Mouse (Mus musculus): ENCODE data around the gene Sppl2c.
A peak's percentile ranks its signal among the peaks of the same experiment; 100 is the strongest.

The Sppl2c gene

DNA sequence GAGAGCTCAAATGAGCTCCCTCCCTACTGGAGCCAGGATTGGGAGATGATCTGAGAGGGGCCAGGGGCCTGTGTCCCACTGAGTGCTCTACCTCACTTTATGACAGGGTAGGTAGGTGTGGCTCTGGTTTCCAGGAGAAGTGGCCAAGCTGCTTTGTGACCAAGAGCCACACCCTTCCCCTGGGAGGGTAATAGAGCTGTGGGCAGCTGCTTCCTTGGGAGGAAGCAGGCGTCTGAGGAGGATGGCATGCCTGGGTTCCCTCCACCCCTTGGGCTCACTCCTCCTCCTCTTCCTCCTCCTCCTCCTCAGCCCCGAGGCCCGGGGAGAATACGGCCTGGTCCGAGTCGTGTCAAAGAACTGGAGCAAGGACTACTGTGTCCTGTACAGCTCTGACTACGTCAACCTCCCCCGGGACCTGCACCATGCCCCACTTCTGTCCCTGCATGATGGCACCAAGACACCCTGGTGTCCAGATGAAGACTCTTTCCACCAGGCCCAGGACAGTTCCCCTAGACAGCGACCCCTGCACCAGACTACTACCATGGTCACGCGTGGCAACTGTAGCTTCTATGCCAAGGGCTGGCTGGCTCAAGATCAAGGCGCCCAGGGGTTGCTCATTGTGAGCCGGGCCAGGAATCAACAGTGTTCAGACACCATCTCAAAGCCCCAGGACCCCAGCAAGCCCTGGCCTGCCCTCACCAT lies at the start of gene Sppl2c:
TSS of gene Sppl2c (plus strand) at position 193 of the 702 bp plus-strand sequence.
- no peak for DNase-seq (ENCODE audit: low read depth, low spot score)

DNA sequence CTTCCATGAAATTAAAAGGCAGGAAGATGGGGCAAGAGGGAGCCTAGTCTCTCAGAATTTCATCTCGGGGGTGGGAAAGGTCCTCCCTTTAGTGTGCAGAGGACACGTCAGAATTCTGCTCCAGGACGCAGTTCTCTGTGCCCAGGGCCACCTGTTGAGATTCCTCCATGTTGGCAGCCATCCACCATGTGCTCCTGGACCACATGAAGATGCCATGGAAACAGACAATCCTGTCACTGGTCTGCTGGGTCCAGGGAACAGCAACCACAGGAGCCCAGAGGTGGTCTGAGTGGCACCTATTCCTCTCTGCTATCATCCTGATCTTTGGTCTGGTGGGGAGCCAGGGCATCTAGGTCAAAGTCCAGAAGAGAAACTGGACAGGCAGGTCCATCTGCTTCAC lies 47.2 kb upstream of the Sppl2c start:
- peak; percentile 53 for DNase-seq (ENCODE audit: low read depth, low spot score)

DNA sequence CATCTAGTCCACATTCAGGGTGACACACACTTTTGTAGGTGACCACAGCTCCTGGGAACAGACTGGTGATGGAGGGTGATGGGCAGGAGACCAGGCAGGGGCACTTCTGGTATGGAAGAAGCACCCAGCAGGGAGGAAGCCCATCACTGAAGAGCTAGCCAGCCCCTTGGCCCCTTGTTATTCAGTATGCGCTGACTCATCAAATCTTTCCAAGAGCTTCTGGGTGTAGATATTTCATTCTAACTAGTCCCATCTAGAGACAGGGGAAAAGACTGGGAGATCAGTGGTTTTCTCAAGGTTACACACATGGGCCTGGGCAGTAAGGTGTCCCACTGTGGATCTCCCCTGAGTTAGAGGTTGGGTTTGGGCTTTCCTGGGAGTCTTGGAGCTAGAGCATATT lies 41.2 kb upstream of the Sppl2c start:
- DNase-seq (ENCODE audit: low read depth, low spot score): no peak

DNA sequence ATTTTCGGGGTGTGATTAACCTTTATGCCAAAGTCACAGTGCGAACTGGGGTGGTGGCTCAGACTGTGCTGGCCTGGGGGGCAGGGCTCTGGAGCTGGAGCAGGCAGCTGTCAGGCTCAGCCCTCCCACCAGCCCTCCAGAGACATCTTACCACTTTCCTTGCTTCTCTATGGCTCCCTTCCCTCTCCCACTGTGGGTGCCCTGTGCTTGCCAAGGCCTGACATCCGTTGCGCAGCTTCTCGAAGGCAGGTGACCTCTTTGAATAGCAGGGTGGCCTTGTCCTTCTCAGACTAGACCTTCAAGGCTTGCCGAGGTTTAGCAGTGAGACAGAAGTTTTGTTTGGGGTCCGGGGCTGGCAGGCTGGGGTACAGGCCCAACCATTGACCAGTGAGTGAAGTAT lies 37.3 kb upstream of the Sppl2c start:
- DNase-seq (ENCODE audit: low read depth, low spot score): peak; percentile 63

DNA sequence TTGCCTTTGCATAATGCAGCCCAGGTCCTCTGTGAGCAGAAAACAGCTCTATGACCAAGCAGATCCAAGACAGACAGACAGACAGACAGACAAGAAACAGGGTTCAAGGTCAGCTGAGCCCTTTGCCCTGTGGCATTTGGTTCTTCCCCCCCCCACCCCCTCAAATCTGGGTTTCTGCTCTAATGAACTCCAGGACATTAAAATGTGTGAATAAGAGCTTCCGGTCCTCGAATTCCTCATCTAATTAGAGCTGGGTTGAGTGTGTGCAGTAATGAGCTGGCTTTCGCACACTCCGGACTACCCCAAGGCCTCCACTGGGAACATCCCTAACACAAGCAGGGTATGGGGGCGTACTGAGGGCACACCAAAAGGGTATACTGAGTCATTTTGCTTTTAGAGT lies 35.2 kb upstream of the Sppl2c start:
- peak; percentile 45 for DNase-seq (ENCODE audit: low read depth, low spot score)

DNA sequence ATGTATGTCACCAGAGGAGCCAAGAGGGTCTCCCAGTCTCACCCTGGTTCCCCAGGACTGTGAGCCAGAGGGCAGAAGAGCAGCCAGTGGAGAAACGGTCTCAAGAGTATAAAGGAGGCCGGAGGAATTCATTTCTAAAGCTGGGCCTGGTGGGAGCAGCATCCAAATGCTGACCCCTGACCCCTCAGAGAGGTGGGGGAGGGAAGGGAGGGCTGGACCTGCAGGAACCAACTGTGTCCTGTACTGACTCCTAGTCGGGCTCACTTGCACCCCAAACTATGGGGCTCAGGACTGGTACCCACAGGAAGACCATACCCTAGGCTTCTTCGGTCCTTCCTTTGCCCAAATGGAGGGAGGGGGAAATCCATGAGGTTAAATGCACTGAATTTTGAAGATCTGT lies 31.8 kb upstream of the Sppl2c start:
- no peak for DNase-seq (ENCODE audit: low read depth, low spot score)

DNA sequence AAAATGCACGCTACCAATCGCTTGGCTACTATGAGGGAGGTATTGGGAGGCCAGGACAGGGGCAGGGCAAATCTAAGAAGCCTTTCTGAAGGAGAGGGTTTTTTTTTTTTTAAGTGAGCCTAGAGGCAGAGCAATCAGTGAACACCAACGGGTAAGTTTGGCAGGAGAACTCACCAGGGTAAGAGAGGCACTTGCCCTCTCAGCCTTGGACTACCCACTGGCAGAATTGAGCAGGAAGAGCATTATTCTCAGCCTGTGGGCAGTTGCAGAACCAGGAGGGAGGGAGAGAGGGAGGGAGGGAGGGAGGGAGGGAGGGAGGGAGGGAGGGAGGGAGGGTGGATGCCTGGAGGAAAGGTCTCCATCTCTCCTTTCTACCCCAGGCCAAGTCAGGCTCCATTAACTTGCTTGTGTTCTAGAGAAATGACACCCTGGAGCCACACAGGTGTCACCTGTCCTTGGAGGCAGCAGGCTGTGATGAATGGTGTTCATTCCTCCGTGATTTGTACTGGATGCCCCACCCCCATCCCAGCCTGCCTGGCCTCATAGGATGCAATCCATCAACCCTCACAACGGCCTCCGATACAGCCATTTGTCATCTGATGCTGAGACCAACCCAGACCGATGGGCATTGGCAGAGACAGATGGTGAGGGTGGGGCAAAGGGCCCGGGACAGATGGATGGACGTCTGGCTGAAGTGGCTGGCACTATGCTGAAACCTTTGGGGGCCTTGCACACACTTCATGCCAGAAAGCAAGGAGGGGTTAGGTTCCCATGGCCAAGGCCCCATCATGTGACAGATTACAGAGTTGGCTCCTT lies 31.1 kb upstream of the Sppl2c start:
- DNase-seq (ENCODE audit: low read depth, low spot score): peak; percentile 99

DNA sequence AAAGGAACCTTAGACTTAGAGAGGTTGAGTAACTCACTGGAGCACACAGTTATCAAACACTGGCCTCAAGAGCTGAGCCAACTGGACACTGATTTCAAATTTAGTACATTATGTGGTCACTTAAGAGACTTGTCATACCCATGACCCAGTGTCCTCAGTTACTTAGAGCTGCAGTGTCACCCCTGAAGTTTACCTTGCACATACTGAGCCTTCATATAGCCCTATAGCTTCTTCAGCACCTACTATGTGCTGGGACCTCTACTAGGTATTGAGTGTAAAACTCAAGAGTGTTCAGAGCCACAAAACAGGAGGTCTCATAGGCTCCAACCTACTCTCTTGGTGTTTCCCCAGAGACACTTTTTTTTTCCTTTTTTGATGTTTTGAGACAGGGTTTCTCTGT lies 30.2 kb upstream of the Sppl2c start:
- no peak for DNase-seq (ENCODE audit: low read depth, low spot score)

DNA sequence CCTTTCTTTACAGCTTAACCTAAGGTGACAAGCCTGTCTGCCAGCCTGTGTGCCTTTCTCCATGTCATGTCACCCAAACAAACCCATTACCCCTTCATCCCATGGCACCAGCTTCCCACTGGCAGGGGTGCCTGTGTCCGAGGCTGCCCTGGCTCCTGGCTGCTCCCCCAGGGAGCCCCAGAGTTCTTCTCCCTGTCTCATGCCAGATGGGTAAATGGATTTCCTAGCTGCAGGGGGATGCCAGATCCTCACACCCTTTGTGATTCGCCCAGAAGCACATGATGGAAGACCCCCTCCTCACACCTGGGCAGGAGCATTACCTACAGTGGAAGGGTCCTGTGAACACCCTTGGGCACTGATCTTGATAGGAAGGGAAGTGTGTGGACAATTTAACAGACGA lies 29.7 kb upstream of the Sppl2c start:
- no peak for DNase-seq (ENCODE audit: low read depth, low spot score)

DNA sequence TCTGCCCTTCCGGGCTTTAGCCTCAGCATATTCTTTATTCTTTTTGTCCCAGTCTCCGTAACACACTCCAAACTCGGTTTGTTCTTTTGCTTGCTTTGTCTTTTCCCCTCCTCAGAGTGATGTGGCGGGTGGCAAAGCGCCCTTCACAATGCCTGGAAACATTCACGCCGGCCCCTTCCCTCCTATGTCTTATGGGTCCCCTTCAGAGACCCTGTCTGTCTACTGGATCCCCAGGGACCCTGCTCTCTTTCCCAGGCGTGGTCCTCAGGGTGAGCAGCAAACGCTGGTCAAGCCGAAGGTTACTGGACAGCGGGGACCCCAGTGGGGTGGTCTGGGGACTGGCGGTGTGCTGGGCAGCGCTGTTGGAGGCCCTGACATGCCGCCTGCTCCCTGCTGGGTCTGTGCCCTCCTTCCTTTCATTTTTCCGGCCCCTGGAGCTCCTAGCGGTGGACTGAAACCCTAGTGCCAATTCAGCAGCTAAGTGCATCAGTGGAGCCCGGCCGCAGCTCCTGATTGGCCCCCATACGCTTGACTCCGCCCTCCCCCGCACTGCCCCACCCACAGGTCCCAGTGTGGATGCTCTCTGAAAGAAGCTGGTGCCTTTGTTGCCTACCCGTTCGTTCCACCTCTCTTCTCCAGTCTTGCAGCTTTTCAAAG lies 28.4 kb upstream of the Sppl2c start:
- DNase-seq (ENCODE audit: low read depth, low spot score): peak; percentile 96

DNA sequence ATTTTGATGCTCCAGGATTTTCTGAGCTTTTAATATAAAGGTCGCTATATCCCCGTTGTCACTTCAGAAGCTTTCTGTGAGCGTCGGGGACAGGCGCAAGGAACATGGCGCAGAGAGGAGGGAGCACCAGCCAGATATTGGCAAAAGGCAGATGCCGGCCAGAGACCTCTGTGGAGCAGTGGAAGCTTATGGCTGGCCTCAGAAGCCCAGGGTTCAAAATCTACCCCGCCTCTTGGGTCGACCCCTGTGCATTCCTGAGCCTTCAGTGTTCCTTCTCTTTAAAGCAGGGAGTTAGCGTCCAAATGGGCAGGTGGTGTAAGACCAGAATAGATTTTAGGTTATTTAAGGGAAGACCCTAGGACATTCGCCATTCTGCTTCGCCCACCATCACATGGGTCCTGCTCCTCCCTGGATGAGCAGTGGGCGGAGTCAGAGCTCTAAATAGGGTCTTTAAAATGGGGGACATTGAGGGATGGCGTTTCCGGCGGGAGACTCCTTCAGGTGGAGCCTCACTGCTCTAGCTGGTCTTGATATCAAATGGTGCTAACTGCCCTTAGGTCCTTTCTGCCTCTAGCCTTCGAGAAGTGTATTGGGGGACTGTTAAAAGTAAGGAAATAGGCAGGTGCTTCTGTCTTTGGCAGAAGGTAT lies 27.7 kb upstream of the Sppl2c start:
- DNase-seq (ENCODE audit: low read depth, low spot score): no peak

DNA sequence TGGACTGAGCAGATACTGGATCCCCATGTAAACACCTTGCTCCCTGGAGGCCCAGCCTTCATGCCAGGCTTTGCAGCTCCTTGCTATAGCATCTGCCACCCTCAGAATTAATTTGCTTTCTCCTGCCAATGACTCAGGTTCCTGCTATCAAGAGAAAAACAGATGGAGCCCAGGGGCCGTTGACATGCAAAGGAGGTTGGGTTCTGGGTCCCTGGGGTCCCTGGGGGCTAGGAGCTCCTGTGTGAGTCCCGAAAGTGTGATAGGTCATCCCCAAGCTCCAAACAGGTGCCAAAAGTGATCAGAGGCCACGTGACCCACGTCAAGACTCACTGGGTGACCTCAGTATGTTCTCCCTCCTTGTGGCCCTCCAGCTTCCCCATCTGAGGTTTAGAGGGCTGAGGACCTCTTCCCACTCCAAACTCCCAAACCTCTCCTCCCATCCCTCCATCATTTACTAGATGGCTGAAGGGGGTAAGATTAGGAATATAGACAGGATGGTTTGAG lies 26.3 kb upstream of the Sppl2c start:
- no peak for DNase-seq (ENCODE audit: low read depth, low spot score)

DNA sequence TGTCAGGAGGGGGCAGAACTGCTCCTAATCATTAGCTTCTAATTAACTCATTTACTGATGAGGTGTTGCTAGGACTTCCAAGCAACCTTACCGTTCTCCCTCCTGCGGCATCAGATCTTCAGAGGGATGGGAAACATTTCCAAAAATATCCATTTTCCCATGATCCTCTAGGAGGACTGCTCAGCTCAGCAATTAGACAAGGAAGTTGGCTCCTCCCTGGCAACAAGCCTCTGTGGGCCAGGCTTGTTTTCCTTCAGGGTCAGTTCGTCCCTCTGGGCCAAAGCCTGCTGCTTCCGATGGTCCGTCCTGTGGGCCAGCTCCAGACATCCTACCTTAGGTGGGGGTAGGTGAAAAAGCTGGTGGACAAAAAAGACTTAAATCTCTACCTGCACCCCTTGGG lies 25.0 kb upstream of the Sppl2c start:
- DNase-seq (ENCODE audit: low read depth, low spot score): peak; percentile 79

DNA sequence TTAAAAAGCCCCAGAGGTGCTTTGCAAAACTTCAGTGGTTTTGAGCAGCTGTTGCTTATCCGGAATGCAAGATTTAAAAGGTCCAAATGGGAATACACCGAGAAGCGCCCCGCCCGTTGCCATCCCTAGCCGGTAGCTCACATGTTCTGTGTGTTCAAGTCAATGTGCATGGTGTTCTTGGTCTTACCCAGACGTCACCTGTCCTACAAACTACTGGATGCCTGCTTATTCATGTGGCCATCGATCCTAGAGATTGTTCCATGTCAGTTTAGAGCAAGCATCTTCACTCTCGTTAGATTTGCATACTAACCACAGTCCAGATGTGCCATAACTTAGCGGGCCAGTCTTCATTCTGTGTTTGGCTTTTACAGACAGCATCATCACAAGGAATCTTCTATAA lies 21.9 kb upstream of the Sppl2c start:
- DNase-seq (ENCODE audit: low read depth, low spot score): no peak

DNA sequence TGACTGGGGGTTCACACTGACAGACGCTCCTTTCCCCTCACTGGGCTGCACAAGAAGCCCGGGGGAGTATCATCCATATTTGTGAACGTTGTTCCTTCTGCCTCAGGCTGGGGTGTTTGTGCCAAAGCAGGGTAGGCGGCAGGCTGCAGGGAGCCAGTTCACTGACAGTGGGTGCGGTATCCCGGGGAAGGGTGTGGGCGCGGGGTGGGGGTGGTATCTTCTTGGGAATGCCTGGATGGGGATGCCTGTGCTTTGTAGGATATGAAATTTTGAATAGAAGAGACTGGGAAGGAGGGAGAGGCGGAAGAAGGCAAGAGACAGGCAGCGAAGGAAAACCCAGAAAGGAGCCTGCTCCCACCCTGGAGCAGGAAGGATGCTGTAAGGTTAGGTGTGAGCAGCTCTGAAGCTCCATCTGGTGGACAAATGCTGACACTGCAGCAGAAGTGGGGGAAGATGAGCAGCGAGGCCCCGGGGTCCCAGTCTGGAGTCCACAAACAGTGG lies 14.8 kb upstream of the Sppl2c start:
- DNase-seq (ENCODE audit: low read depth, low spot score): peak; percentile 89

DNA sequence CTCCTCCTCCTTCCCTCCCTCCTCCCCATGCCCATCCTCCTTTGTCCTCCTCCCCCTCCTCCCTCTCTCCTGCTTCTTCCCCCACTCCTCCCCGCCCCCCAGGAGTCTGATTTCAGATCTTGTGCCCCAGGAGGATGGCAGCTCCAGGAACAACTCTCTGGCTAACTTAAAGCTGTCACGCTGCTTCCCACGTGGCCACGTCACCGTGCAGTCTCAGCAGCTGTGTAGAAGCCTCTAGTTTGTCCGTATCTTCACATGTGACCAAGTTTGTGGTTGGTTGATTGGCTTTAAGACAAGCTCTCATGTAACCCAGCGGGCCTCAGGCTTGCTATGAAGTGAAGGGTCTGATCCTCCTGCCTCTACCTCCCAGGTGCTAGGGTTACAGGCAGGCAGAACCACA lies 7.2 kb upstream of the Sppl2c start:
- peak; percentile 69 for DNase-seq (ENCODE audit: low read depth, low spot score)

DNA sequence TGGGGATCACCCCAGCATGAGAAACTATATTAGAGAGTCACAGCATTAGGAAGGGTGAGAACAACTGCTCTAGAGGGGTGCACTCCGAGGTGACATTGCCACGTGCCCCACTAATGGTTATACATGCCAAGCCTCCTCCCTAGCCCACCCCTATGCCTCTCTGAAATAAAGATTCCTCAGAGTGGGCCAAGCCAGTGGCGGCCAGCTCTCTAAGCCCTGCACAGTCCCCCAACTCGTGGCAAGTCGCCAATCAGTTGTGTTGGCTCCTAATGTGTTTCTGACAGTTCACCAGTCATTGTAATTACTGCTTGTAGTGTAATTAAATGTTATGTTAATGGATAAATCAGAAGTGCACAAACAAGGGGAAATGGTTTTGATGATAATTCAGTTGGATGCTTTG lies 6.3 kb upstream of the Sppl2c start:
- DNase-seq (ENCODE audit: low read depth, low spot score): no peak

DNA sequence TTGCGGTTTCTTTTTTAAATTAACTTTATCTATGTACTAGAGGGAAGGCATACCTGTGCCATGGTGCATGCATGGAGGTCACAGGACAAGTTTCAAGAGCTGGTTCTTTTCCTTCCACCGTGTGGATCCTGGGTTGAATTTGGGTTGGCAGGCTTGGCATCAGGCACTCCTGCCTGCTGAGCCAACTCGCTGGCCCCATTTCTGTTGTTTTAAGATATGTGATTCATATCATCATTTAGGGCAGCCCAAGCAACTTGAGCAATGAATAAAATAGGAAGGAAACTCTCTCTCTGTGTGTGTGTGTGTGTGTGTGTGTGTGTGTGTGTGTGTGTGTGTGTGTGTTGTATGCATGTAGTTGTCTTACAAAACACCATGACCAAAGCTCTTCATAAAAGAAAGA lies 4.0 kb upstream of the Sppl2c start:
- DNase-seq (ENCODE audit: low read depth, low spot score): peak; percentile 73

DNA sequence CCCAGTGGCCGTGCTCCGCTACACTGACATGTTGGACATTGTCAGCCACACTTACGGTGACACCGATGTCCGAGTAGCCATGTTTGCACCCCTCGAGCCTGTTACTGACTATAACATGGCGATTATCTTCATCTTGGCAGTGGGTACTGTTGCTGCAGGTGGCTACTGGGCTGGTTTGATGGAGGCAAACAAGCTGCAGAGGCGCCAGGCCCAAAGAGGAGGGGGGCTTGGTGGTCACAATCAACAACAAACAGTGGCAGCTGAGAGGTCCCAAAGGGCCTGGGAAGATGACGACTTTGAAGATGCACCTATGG lies 667 bp downstream of the Sppl2c start:
- no peak for DNase-seq (ENCODE audit: low read depth, low spot score)

DNA sequence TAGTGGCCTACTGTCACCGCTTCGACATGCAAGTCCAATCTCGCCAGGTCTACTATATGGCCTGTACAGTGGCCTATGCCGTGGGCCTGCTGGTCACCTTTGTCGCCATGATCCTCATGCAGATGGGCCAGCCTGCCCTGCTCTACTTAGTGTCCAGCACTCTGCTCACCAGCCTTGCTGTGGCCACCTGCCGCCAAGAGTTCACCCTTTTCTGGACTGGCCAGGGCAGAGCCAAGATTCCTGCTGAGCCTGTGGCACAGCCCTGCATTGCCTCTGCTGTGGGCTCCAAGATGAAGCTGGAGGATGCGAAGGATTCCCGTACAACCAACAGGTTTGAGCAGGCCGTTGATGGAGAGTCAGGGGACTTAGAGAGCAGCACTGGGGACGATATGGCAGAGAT lies 1.6 kb downstream of the Sppl2c start:
- peak; percentile 53 for DNase-seq (ENCODE audit: low read depth, low spot score)

DNA sequence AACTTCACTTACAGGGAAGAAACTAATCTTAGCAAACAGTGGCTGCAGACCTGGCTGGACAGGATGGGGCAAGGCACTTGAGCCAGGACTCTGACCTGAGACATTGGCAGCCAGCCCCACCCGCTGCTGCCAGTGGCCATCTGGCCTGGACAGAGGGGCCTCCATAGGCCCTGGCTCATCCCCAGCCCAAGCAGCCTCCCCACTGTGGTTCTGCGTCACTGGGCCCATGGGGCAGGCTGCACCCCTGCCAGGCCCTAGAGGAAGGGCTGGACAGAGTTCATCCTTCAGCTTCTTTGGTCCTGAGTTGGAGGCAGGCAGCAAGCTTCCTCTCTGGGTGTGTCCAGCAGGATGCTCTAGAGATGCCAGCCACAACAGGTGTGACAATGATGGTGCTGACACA lies 3.9 kb downstream of the Sppl2c start:
- DNase-seq (ENCODE audit: low read depth, low spot score): peak; percentile 95

DNA sequence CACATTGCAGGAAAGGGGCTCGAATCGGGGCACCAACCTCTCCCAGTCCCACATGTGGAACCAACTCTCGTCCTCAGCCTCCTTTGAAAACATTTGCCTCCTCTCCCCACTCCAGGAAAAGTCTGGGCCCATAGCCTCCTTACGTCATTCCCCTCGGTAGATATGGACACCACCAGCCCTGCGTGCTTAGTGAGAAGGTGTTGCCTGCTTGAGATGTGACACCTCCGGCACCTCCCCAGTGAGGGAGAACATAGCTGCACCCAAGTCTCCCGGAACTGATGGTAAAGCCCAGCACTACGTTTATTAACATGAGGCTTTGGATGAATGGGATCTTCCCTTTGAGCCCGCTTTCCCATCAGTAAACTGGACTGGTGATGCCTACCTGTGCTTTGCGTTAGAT lies 9.3 kb downstream of the Sppl2c start:
- DNase-seq (ENCODE audit: low read depth, low spot score): no peak

Measured in brain, adult 2 months (tissue).